Mouse (Mus musculus): ENCODE measurements around the gene Faap20. TPM values are rescaled to one million over a fixed set of nuclear protein-coding genes. Genes with fewer than 3 reads are reported as not detected.

Gene Faap20
- polyA plus RNA-seq, 1 experiment: 28.1 TPM

DNA sequence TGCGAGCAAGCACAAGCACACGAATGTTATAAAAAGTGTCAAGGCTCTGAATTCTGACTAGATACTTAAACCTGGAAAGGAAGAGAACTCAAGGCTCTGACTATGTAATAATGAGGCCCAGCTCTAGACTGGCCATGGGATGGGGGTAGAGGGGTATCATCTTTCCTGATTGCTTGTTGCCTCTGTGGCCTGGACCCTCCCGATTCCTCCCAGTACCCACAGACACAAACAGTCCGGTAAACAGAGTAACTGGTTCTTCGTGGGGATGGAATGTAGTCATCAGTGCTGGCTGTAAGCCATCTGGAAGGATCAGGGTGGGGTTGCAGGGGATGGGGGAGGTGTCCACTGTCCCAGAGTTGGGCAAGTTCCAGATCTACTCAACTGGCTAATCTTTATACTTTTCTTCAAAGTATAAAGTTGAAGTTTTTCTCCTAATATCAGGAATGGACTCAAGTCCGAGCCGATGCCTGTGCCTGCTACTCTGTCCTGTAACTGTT, 17.5 kb downstream of the Faap20 start:
- H3K4me3 ChIP-seq (ENCODE audit: insufficient read depth, low read length): no peak overlapping the region
- TF ChIP-seq POLR2A (IDR thresholded peaks at IDR 0.05; ENCODE audit: borderline replicate concordance, low read depth, low read length) (no peak), CTCF (IDR thresholded peaks at IDR 0.05; ENCODE audit: low read depth, low read length) (no peak)
- H3K4me1 ChIP-seq (ENCODE audit: control insufficient read depth, insufficient read depth, low read length): no peaks in the 10 kb centered on the region
- H3K27ac ChIP-seq (ENCODE audit: insufficient read depth, low read depth, low read length): no peak overlapping the region

DNA sequence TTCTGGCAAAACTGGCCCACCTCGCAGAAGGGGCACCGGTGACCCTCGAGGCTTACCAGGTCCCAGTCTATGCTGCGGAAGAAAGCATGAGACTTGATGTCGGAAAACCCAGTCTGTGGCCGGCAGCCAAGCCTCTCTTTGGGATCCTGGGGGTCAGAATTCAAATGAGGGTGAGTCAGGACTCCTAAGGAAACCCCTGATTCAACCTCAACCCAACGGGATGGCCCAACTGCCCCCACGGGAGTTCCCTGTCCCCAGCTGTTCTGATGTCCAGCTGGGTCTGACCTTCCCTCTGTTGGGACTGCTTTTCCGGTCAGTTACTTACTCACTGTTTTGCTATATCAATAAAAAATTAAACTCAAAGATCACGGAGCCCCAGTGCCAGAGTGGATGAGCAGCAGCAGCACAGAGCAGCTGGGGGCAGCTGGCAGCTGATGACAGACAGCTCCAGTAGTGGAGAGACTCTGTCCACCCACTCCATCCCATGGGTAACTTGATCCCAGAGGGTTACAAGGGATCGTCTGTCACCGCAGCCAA, 18.1 kb downstream of the Faap20 start:
- no peaks in the 10 kb centered on the region for H3K4me1 ChIP-seq (ENCODE audit: control insufficient read depth, insufficient read depth, low read length)
- no peak overlapping the region for H3K4me3 ChIP-seq (ENCODE audit: insufficient read depth, low read length)
- TF ChIP-seq POLR2A (IDR thresholded peaks at IDR 0.05; ENCODE audit: borderline replicate concordance, low read depth, low read length): no peak
- TF ChIP-seq CTCF (IDR thresholded peaks at IDR 0.05; ENCODE audit: low read depth, low read length): no peak
- H3K27ac ChIP-seq (ENCODE audit: insufficient read depth, low read depth, low read length): no peak overlapping the region

DNA sequence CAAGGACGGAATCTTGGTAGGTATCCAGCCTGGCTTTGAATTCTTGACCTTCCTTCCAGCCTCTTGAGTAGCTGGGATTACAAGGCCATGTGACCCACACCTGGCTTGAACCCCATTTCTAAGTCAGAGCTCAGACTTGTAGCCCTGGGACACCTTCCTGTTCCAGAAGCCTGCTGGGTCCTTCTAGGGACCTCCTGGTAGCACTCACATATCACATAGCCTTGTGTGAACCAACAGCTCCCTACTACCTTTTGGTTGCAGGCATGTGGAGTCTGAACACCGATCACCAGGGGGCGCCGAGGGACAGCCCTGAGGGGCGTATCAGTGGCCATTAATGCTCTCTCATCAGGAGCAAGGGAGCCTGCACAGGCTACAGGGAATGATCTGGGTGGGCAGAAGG, 18.8 kb downstream of the Faap20 start:
- H3K27ac ChIP-seq (ENCODE audit: insufficient read depth, low read depth, low read length): no peak overlapping the region
- no peak for TF ChIP-seq POLR2A (IDR thresholded peaks at IDR 0.05; ENCODE audit: borderline replicate concordance, low read depth, low read length)
- TF ChIP-seq CTCF (IDR thresholded peaks at IDR 0.05; ENCODE audit: low read depth, low read length): peak; percentile 59
- no peaks in the 10 kb centered on the region for H3K4me1 ChIP-seq (ENCODE audit: control insufficient read depth, insufficient read depth, low read length)
- no peak overlapping the region for H3K4me3 ChIP-seq (ENCODE audit: insufficient read depth, low read length)

DNA sequence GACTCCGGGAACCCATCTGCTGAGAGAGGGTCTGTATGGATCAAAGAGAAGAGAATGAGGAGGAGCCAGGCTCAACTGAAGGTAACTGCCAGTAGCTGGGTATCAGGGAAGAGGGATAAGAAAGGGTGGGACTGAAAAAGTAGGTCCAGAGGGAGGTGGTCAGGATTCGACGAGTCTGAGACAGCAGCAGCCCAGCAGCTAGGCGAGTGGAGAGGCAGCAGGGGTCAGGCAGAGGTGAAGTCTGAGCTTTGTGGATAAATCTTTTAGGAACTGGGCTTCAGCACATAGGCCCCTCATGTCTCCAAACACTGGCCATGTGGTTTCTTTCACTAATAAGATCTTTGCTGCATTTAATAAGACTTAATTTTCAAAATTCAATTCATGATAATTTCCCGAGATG, 24.8 kb downstream of the Faap20 start:
- Histone ChIP-seq H3K4me1 (ENCODE audit: control insufficient read depth, insufficient read depth, low read length) (no peaks in the 10 kb centered on the region), H3K27ac (ENCODE audit: insufficient read depth, low read depth, low read length) (no peak overlapping the region), H3K4me3 (ENCODE audit: insufficient read depth, low read length) (no peak overlapping the region)
- TF ChIP-seq CTCF (IDR thresholded peaks at IDR 0.05; ENCODE audit: low read depth, low read length): no peak
- TF ChIP-seq POLR2A (IDR thresholded peaks at IDR 0.05; ENCODE audit: borderline replicate concordance, low read depth, low read length): no peak

DNA sequence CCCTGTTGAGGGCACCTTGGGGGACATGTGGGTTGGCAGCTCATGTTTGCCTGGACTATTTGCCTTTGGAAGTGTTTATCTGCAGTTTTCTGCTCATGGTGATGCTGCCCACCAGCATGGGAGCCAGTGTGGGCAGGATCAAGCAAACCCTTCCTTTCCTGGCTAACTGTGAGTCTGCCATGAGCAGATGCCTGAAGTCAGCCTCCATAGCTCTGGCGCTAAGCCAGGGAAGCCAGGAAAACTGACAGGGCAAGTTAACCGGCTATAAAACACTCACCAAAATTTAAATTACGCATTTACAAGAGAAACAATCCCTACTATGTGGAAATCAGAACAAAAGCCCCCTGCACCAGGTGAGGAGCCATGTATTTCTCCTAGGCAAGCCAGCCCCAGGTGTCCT, 25.2 kb downstream of the Faap20 start:
- Histone ChIP-seq H3K4me1 (ENCODE audit: control insufficient read depth, insufficient read depth, low read length) (no peaks in the 10 kb centered on the region), H3K27ac (ENCODE audit: insufficient read depth, low read depth, low read length) (no peak overlapping the region), H3K4me3 (ENCODE audit: insufficient read depth, low read length) (no peak overlapping the region)
- TF ChIP-seq CTCF (IDR thresholded peaks at IDR 0.05; ENCODE audit: low read depth, low read length): no peak
- TF ChIP-seq POLR2A (IDR thresholded peaks at IDR 0.05; ENCODE audit: borderline replicate concordance, low read depth, low read length): no peak

DNA sequence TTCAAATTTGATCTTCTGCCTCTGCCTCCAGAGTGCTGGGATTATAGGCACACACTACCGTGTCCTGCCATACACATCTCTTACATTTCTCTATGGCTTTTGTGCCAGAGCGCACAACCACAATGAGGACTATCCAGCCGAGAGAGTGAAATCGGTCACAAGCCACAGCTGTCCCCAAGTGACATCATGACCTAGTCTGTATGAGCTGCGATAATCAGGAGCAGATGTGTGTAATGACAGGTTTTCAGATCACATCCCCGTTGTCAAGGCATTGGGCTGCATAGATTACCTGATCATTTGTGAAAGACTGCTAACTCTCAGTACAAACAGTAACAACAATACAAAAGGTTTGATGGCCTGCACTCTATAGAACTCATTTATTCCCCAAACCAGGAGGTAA, 28.4 kb downstream of the Faap20 start:
- Histone ChIP-seq H3K4me1 (ENCODE audit: control insufficient read depth, insufficient read depth, low read length) (peaks cover 20% of the 10 kb centered on the region), H3K4me3 (ENCODE audit: insufficient read depth, low read length) (no peak overlapping the region), H3K27ac (ENCODE audit: insufficient read depth, low read depth, low read length) (no peak overlapping the region)
- TF ChIP-seq CTCF (IDR thresholded peaks at IDR 0.05; ENCODE audit: low read depth, low read length) (no peak), POLR2A (IDR thresholded peaks at IDR 0.05; ENCODE audit: borderline replicate concordance, low read depth, low read length) (no peak)

DNA sequence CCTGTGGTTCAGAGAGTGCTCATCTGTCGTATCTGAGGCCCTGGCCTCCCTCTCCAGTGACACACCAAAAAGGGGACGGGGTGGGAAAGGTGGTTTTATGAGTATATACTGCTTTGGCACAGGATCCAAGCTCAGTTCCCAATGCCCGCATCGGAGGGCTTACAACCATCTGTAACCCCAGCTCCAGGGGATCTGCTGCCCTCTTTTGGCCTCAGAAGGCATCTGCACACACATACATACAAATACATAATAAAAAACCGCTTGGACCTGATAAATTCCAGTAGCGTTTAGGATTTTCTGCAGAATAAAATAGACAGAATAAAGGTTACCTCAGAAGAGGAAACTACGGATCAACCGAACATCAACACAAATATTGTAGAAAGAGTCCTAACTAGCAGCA, 29.5 kb downstream of the Faap20 start:
- TF ChIP-seq CTCF (IDR thresholded peaks at IDR 0.05; ENCODE audit: low read depth, low read length): 0 out of 2 replicates have a peak, but pooled peaks have one; percentile 13
- TF ChIP-seq POLR2A (IDR thresholded peaks at IDR 0.05; ENCODE audit: borderline replicate concordance, low read depth, low read length): no peak

DNA sequence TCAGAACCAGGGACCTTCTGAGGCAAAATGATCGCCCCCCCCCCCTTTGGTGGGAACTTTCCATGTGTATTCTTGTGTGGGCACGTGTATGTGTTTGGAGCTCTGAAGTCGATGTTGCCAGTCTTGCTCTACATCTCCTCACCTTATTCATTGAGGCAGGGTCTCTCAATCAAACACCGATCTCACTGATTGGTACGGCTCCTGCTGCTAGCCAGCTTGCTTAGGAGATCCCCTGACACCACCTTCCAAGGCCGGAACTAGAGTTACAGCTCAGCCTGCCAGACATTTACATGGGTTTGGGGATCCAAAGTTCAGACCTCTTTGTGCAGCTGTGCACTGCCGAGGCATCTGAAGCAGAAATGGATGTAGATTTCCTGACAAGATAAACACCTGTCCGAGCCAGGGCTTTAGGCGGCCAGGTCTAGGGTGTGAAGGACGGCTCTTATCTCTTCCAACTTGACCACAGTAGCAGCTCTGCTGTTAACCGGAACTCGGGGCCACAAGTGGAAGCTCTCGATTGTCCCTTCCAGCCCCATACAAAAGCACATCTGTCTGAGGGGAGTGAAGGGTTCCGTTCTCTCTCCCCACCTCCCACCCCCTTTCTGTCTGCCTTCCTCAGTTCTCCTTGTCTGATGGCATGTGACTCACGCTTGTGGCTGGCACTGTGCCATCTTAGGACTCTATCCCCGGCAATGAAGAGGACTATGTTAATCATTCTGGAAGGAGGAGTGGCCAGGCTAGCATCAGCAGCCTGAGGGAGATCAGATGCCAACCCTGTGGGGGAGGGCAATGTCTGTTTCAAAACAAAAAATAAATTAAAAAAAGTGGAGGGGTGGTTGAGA, 30.5 kb downstream of the Faap20 start:
- H3K4me1 ChIP-seq (ENCODE audit: control insufficient read depth, insufficient read depth, low read length): peaks cover 20% of the 10 kb centered on the region
- TF ChIP-seq POLR2A (IDR thresholded peaks at IDR 0.05; ENCODE audit: borderline replicate concordance, low read depth, low read length): no peak
- TF ChIP-seq CTCF (IDR thresholded peaks at IDR 0.05; ENCODE audit: low read depth, low read length): no peak
- no peak overlapping the region for H3K27ac ChIP-seq (ENCODE audit: insufficient read depth, low read depth, low read length)
- no peak overlapping the region for H3K4me3 ChIP-seq (ENCODE audit: insufficient read depth, low read length)

More for the DNA sequence above, 29.5 kb downstream of the Faap20 start:
- Histone ChIP-seq H3K4me1 (ENCODE audit: control insufficient read depth, insufficient read depth, low read length) (peaks cover 20% of the 10 kb centered on the region), H3K4me3 (ENCODE audit: insufficient read depth, low read length) (no peak overlapping the region), H3K27ac (ENCODE audit: insufficient read depth, low read depth, low read length) (no peak overlapping the region)

DNA sequence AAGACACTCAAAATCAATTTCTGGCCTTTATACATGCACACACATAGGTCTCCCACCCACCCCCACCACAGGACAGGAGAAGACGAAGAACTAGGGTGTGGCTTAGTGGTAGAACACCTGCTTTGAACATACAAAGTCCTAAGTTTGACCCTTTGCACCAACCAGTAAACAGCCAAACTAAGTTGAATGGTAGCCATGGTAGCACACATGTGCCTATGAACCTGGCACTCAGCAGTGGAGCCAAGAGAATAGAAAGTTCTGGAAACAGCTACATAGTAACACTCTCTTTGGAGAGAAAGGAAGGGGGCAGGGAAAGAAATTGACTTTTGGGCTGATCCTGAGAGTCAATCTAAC, 31.1 kb downstream of the Faap20 start:
- peaks cover 20% of the 10 kb centered on the region for H3K4me1 ChIP-seq (ENCODE audit: control insufficient read depth, insufficient read depth, low read length)
- no peak overlapping the region for H3K27ac ChIP-seq (ENCODE audit: insufficient read depth, low read depth, low read length)
- no peak overlapping the region for H3K4me3 ChIP-seq (ENCODE audit: insufficient read depth, low read length)
- TF ChIP-seq POLR2A (IDR thresholded peaks at IDR 0.05; ENCODE audit: borderline replicate concordance, low read depth, low read length) (no peak), CTCF (IDR thresholded peaks at IDR 0.05; ENCODE audit: low read depth, low read length) (no peak)

DNA sequence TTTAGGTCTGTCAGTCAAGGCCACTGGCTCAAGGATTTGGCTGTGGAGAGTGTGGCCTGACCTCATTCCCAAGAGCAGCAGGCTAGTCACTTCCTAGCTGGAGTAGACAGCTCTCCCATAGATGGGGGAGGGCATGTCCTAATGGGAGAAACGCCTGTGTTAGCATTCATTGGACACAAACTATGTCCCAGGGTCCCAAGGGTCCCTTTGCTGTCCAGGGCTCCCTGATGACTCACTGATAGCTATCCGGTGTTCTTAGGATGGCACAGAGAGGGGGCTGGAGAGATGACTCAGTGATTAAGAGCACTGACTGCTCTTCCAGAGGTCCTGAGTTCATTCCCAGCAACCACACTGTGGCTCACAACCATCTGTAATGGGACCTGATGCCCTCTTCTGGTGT, 31.6 kb downstream of the Faap20 start:
- Histone ChIP-seq H3K4me1 (ENCODE audit: control insufficient read depth, insufficient read depth, low read length) (peaks cover 20% of the 10 kb centered on the region), H3K27ac (ENCODE audit: insufficient read depth, low read depth, low read length) (0 out of 2 replicates have a peak overlapping the region, but pooled peaks have one; percentile 30), H3K4me3 (ENCODE audit: insufficient read depth, low read length) (no peak overlapping the region)
- no peak for TF ChIP-seq POLR2A (IDR thresholded peaks at IDR 0.05; ENCODE audit: borderline replicate concordance, low read depth, low read length)
- no peak for TF ChIP-seq CTCF (IDR thresholded peaks at IDR 0.05; ENCODE audit: low read depth, low read length)

All from bone marrow macrophage, adult 2 months (primary cell).